Mouse (Mus musculus): ENCODE measurements at regions not wholly inside any gene's neighbourhood (a gene's known extent, or its start where the extent isn't known, plus 50 kb on each side); places are given as distances from the start of the nearest gene placed in this dataset.

- in situ Hi-C loops (cut with MboI, MseI): no loop called here
Observed at GRCm38 (mm10) chr5:119058231-119058851, 497.9 kb downstream of the Med13l start.

- in situ Hi-C loops (cut with MboI, MseI): no loop called here
Observed at GRCm38 (mm10) chr5:119059223-119059622, 498.7 kb downstream of the Med13l start.

GRCm38 (mm10) chr5:119060886-119061285 is 500.4 kb downstream of the Med13l start:
- in situ Hi-C loops (cut with MboI, MseI): no loop called here

- in situ Hi-C loops (cut with MboI, MseI): no loop called here
Observed at GRCm38 (mm10) chr5:119062478-119062877, 502.0 kb downstream of the Med13l start.

GRCm38 (mm10) chr5:119066666-119067065 is 506.2 kb downstream of the Med13l start:
- in situ Hi-C loops (cut with MboI, MseI): no loop called here

- in situ Hi-C loops (cut with MboI, MseI): no loop called here
Observed at GRCm38 (mm10) chr5:119069765-119070333, 509.4 kb downstream of the Med13l start.

- in situ Hi-C loops (cut with MboI, MseI): no loop called here
Observed at GRCm38 (mm10) chr5:119072712-119073111, 512.2 kb downstream of the Med13l start.

GRCm38 (mm10) chr5:119080747-119081146 is 520.3 kb downstream of the Med13l start:
- in situ Hi-C loops (cut with MboI, MseI): no loop called here

- in situ Hi-C loops (cut with MboI, MseI): no loop called here
Observed at GRCm38 (mm10) chr5:119082895-119083294, 522.4 kb downstream of the Med13l start.

GRCm38 (mm10) chr5:119097576-119098193 is 537.2 kb downstream of the Med13l start:
- in situ Hi-C loops (cut with MboI, MseI): no loop called here

- in situ Hi-C loops (cut with MboI, MseI): no loop called here
Observed at GRCm38 (mm10) chr5:119099817-119100216, 539.3 kb downstream of the Med13l start.

- in situ Hi-C loops (cut with MboI, MseI): no loop called here
Observed at GRCm38 (mm10) chr5:119103503-119103902, 543.0 kb downstream of the Med13l start.

GRCm38 (mm10) chr5:119107898-119108297 is 547.4 kb downstream of the Med13l start:
- in situ Hi-C loops (cut with MboI, MseI): no loop called here

- in situ Hi-C loops (cut with MboI, MseI): no loop called here
Observed at GRCm38 (mm10) chr5:119109501-119109900, 549.0 kb downstream of the Med13l start.

- in situ Hi-C loops (cut with MboI, MseI): no loop called here
Observed at GRCm38 (mm10) chr5:119114074-119114473, 553.6 kb downstream of the Med13l start.

GRCm38 (mm10) chr5:119125745-119126144 is 544.7 kb upstream of the Tbx3 start:
- in situ Hi-C loops (cut with MboI, MseI): no loop called here

- in situ Hi-C loops (cut with MboI, MseI): no loop called here
Observed at GRCm38 (mm10) chr5:119130176-119130575, 540.3 kb upstream of the Tbx3 start.

- in situ Hi-C loops (cut with MboI, MseI): no loop called here
Observed at GRCm38 (mm10) chr5:119131461-119131860, 539.0 kb upstream of the Tbx3 start.

GRCm38 (mm10) chr5:119133378-119133777 is 537.1 kb upstream of the Tbx3 start:
- in situ Hi-C loops (cut with MboI, MseI): no loop called here

- in situ Hi-C loops (cut with MboI, MseI): no loop called here
Observed at GRCm38 (mm10) chr5:119136916-119137315, 533.6 kb upstream of the Tbx3 start.

- in situ Hi-C loops (cut with MboI, MseI): no loop called here
Observed at GRCm38 (mm10) chr5:119137409-119137808, 533.1 kb upstream of the Tbx3 start.

GRCm38 (mm10) chr5:119137821-119138221 is 532.6 kb upstream of the Tbx3 start:
- in situ Hi-C loops (cut with MboI, MseI): no loop called here

GRCm38 (mm10) chr5:119138293-119138692 is 532.2 kb upstream of the Tbx3 start:
- in situ Hi-C loops (cut with MboI, MseI): no loop called here

Data from T-helper 1 cell (primary cell).